Mouse (Mus musculus): ENCODE results near the gene Slc37a2.
"Not testable (repeated sequence)": the region's sequence is repeated elsewhere in the genome, so short reads cannot be mapped to it uniquely, and the experiment has no call there.

Slc37a2 gene

DNA sequence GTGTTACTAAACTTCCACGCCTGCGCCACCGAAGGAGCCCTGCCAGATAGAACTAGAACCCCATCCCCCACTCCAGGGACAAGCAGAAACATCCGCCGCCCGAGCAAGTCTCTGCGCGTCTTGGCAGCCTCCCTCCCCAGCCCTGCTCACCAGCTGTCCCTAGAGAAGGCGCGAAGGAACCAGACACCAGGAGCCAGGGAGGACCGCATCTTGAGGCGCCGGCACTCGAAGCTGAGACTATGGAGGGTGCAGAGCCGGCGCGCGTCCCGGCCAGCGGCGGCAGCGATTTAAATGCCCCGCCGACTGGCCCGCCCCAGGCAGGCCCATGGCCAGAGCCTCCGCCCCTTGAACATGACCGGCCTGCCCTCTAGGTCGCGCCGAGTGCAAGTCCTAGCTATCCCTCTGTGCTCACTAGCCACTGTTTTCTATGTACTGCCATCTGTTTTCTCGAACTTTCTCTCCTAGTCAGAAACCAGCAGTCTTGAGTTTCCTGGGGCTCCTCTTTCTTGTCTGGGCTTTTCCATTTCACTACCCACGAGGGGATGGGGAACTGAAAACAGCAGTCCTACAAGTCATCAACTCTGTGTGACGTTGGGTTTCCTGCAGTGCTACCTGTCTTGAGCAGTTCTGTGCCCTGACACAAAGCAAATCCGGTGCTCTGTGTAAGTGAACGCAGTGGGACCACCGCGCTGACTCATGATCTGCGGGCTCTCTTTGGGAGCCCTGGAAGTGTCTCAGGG lies at the start of gene Slc37a2:
Gene Slc37a2 (minus strand): TSS at position 590 of the 740 bp plus-strand sequence.
- peak; percentile 87 for DNase-seq

DNA sequence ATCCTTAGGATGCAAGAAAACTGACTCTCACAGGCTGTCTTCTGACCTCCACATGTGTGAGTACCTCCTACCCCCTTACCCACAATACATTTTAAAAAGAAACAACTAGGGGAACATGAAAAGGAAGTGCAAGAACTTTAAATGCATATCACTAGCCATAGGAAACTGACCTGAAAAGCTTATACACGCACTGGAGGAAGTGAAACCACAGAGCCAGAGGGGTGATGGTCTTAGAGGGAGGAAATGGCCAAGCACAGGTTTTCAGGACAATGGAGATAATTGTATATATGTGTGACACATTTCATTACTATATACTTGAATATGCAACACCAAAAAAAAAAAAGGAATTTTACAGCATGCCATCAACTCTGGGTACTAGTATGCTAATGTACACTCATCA lies 46.2 kb upstream of the Slc37a2 start:
- DNase-seq, result no peak

- DNase-seq, result not testable (repeated sequence)
Measured at GRCm38 (mm10) chr9:37300501-37300900, 45.0 kb upstream of the Slc37a2 start.

DNA sequence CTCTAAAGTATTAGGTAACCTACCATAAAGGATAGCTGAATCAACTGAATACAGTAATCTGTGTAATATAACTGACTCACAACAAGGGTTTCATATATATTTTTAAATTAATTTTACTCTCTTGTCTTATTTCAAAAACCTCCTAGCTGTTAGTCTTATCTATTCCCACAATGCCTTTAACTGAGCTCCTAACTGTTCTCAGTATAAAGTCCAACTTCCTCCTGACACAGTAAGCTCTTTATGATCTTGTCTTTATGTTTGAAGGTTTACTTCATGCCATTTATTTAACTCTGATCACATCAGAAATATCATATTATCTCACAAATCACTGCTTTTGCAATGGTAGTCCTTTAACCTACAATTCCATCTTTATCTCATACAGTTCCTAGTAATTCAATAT lies 40.0 kb upstream of the Slc37a2 start:
- no peak for DNase-seq

- DNase-seq, result no peak
Measured at GRCm38 (mm10) chr9:37266622-37267021, 11.1 kb upstream of the Slc37a2 start.

GRCm38 (mm10) chr9:37255889-37256225 lies 319 bp upstream of the Slc37a2 start:
- peak; percentile 40 for DNase-seq

DNA sequence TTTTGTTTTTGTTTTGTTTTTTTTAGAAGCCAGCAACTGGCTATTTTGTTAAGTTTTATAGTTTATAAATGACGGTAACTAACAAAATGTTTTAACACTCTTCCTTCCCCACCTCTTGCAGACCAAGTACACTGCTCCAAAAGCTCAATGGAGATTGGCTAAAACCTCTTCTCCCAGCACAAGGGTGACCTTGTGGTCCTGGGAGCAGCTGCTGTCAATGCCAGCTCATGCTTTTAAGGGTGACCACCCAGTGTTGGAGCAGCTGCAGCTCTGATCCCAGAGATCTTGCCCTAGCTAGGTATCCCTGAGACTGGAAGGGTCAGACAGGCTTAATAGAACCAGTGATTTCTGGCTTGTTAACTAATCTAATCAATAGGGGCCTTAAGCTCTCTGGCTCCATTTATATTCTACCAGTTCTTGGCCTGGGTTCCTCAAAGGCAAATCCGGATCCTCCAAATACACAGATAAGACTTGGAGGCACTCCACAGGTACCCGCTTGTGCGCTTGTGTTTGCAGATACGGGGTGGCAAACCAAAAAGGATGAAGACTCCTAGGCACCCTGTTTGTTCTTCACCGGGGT lies 917 bp downstream of the Slc37a2 start:
- DNase-seq, result no peak

- no peak for DNase-seq
Measured at GRCm38 (mm10) chr9:37250631-37251030, 4.9 kb downstream of the Slc37a2 start.

GRCm38 (mm10) chr9:37249976-37250375 lies 5.6 kb downstream of the Slc37a2 start:
- DNase-seq, result no peak

DNA sequence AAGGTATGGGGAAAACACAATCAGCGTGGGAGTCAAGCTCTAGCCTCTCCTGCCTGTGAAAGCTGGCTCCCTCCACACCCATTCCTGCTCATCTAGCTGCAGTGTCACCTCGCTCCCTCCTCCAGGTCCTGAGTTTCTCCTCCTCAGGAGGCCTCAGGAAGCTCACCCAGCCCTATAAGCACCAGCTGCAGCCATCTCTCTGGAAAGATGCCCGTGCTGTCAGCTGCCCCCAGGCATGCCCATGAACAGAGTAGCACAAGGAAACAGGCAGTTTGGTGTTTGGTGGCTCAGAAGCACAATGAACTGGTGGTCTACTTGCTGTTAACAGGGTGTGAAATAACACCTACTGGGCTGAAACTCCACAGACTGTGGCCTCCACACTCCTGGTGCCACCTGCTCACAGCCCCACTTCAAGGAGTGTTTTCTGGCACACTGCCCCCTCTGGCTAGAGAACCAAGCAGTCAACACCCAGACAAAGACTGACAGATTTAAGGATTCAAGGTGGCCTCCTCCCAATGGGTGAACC lies 7.1 kb downstream of the Slc37a2 start:
- peak; percentile 16 for DNase-seq

DNA sequence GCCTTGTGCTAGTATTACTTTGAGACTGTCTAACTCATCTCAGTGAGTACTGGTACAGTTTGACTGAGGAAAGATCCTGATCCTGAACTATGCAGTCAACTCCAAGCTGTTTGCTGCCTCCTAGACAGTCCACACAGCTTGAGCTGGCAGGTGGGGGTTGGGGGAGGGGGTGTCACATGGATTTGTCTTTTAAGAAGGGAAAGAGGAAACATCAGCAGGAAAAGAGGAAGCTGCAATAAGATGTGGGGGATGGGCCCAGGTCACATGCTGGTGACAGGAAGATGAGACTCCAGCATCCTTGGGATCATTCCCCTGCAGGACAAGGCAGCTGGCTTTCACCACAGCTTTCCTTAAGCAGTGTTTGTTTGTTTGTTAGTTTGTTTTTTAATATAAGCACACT lies 8.1 kb downstream of the Slc37a2 start:
- DNase-seq, result peak; percentile 24

DNA sequence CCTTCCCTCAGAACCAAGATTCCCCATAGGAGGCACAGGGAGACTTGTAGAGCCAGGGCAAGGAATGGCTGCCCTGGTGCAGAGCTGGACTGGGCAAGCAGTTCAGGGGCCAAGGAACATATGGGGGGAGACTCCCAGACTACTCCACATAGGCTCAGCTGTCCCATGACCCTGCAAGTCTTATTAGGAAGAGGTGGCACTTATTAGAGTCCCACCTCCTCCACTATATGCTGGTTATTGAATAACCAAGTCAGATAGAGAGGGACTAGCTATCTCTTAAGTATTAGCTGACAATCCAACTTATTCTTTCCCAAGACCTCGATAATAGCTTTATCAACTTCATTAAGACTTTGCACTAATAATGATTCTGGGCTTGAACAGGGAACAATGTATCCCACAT lies 9.7 kb downstream of the Slc37a2 start:
- DNase-seq, result no peak

- no peak for DNase-seq
Measured at GRCm38 (mm10) chr9:37245404-37245803, 10.1 kb downstream of the Slc37a2 start.

GRCm38 (mm10) chr9:37244600-37244999 lies 10.9 kb downstream of the Slc37a2 start:
- no peak for DNase-seq

DNA sequence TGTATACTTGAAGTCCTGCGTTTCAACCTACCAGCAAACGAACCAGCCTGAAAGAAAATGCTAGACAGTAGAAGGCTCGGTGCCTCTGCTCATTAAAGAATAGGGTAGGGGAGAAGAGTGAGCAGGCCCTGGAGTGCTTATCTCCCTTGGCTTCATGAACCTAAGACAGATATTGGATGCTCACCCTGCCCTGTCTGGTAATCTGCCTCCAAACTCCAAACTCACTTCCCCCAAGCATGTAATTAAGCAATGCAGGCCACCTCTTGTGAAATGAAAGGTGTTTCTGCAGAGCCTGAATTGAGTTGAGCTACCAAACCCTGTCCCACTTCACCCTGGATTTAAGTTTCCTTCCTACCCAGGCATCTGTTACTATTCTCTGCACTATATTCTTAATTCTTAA lies 12.8 kb downstream of the Slc37a2 start:
- DNase-seq, result no peak

- DNase-seq, result no peak
Measured at GRCm38 (mm10) chr9:37235951-37236737, 19.4 kb downstream of the Slc37a2 start.

DNA sequence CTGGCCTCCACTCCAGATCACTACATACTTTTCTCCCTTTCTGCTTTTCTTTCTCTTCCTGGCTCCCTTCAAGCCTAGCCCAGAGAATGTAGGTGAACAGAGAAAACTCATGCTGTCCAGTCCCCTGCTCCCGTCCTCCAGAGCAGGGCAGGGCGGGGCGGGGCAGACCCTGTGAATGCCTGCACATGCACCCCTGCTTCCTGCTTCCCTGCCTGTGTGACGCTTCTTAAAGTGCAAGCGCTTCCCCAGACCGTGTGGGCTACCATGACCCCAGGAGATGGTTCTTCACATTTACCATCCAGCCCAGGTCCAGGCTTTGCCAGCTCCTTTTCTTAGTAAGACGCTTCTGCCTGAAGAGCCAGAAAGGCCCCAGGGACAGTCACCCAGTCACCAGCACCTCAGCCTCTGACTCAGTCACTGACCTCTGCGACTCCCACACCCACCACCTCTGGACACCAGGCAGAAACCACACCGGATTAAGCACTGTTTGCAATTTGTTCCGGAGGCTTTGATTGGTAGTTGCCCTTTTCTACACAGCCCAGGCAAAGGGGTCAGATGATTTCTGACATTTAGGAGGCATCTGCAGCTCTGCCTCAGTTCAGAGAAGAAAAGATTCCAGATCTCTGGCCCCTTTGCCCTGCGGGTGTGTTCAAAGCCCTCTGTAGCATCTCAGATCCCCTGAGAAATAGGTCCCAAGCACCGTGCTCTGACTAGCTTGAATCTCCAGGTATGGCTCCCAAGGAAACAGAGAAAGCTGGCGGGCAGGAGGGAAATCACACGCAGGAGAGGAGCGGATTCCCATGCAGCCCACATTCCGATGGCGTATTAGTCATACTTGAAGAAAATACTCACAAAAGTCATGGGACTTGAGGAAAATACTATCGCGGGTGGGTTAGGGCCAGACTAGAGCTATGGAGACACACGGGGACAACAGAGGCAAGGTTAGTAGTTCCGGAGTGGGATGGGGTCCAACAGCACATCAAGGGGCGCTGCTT lies 23.0 kb downstream of the Slc37a2 start:
- DNase-seq, result no peak

- DNase-seq, result no peak
Measured at GRCm38 (mm10) chr9:37230486-37231195, 24.9 kb downstream of the Slc37a2 start.

DNA sequence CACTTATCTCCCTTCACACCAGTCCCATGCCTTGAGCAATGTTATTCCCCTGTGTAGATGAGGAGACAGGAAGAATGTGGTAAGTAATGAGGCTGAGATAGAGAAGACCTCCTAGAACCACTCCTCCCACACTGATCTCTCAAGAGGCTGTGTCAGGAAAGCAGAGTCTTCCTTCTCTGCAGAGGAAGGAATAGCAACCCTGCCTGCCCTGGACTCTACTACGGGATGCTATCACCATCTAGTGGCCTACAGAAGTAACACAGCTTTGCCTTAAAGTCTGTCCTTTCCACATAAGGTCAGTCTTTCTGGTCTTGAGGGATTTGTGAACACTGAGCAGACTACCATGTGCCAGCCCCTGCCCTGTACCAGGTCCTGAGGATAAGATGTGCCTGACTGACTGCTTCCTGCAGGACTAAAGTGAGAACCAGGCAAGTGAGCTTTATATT lies 25.6 kb downstream of the Slc37a2 start:
- peak; percentile 79 for DNase-seq

- DNase-seq, result no peak
Measured at GRCm38 (mm10) chr9:37225581-37225980, 30.0 kb downstream of the Slc37a2 start.

- no peak for DNase-seq
Measured at GRCm38 (mm10) chr9:37220755-37221154, 34.8 kb downstream of the Slc37a2 start.

All from right cerebral cortex, adult 18-20 months (tissue).